Mouse (Mus musculus): ENCODE results near the gene Lpcat2b. TPM values are rescaled to one million over a fixed set of nuclear protein-coding genes. Genes with fewer than 3 reads are reported as not detected.
"Not testable (repeated sequence)": the region's sequence is repeated elsewhere in the genome, so short reads cannot be mapped to it uniquely, and the experiment has no call there.

The Lpcat2b gene
- polyA plus RNA-seq (2012) = not detected in 2 replicates

DNA sequence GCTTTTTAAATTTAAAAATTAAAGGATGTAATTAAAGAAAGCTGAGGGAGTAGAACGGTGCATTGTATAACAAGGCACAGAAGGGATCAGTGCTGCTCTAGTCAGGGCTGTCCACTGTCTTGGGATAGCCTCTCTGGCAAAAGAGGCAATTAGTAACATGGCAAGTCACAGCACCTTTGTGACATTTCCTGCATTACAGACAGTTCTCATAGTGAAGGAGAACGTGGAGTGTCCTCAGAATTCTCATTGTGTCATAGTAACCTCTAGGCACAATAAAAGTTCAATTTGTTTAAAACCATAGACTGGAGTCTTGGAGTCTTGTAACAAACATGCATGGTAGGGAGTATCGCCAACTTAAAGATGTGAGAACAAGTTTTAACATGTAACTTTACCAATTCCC is at the start of gene Lpcat2b:
Lpcat2b (plus strand) TSS at position 301 of the 400 bp plus-strand sequence.
- H3K9me3 ChIP-seq (ENCODE audit: control insufficient read depth, low read length) = no peaks in the 10 kb centered on the region
- TF ChIP-seq TAL1 (IDR thresholded peaks at IDR 0.05; ENCODE audit: low read length) (no peak), GATA1 (IDR thresholded peaks at IDR 0.05; ENCODE audit: low read length) (no peak)
- peaks cover 6% of the 10 kb centered on the region for H3K4me1 ChIP-seq (ENCODE audit: control insufficient read depth)
- peaks cover 37% of the 10 kb centered on the region for H3K27me3 ChIP-seq (ENCODE audit: control insufficient read depth)
- H3K4me3 ChIP-seq (replicated peaks) = no peak within 1 kb of the TSS
- H3K36me3 ChIP-seq (ENCODE audit: control insufficient read depth) = no peaks in the 10 kb centered on the region

DNA sequence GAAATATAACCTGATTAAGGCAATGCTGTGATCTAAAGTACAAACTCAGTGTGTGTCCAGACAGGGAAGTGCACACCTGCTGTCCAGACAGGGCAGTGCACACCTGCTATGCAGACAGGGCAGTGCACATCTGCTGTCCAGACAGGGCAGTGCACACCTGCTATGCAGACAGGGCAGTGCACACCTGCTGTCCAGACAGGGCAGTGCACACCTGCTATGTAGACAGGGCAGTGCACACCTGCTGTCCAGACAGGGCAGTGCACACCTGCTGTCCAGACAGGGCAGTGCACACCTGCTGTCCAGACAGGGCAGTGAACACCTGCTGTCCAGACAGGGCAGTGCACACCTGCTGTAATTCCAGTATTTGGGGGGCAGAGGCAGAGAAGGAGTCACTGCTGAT is 44.9 kb upstream of the Lpcat2b start:
- H3K9me3 ChIP-seq (ENCODE audit: control insufficient read depth, low read length); H3K36me3 ChIP-seq (ENCODE audit: control insufficient read depth); H3K27me3 ChIP-seq (ENCODE audit: control insufficient read depth); H3K4me3 ChIP-seq (replicated peaks); H3K4me1 ChIP-seq (ENCODE audit: control insufficient read depth): not testable (repeated sequence)

DNA sequence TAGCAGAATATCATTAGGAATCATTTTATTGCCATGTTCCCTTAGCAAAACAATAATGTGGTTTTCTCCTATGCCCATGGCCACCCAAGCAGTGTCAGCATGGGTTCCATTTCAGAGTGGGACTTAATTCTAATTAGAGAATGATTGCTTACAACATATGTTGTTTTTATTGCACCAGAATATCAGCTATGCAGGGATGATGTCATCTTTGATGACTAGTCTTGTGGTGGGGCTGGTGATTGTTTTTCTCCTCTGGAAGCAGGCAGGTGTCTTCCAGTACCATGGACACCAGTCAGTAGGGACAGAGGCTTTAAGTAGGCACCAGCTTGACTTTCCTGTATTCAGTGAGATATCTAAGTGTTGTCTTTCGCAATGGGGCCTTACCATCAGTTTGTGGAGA is 43.6 kb upstream of the Lpcat2b start:
- peaks cover 3% of the 10 kb centered on the region for H3K27me3 ChIP-seq (ENCODE audit: control insufficient read depth)
- H3K9me3 ChIP-seq (ENCODE audit: control insufficient read depth, low read length) = no peaks in the 10 kb centered on the region
- TF ChIP-seq TAL1 (IDR thresholded peaks at IDR 0.05; ENCODE audit: low read length) (no peak), GATA1 (IDR thresholded peaks at IDR 0.05; ENCODE audit: low read length) (no peak)
- H3K4me1 ChIP-seq (ENCODE audit: control insufficient read depth) = no peaks in the 10 kb centered on the region
- H3K36me3 ChIP-seq (ENCODE audit: control insufficient read depth) = no peaks in the 10 kb centered on the region
- H3K4me3 ChIP-seq (replicated peaks) = no peak overlapping the region

DNA sequence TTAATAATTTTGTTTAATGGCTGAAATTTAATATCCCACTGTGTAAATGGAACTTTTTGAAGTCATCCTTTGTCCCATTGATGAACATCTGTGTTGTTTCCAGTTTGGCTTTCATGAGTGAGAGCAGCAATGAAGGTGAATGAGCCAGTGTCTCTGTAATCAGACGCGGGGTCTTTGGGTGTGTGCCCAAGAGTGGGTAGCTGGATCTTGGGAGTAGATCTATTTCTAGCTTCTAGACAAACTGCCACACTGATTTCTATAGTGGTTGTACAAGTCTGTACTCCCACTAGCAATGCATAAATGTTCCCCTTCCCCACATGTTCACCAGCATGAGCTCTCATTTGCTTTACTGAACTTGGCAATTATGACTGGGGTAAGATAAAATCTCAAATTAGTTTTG is 42.0 kb upstream of the Lpcat2b start:
- Histone ChIP-seq H3K27me3 (ENCODE audit: control insufficient read depth) (peaks cover 4% of the 10 kb centered on the region), H3K4me3 (replicated peaks) (no peak overlapping the region), H3K9me3 (ENCODE audit: control insufficient read depth, low read length) (no peaks in the 10 kb centered on the region), H3K4me1 (ENCODE audit: control insufficient read depth) (no peaks in the 10 kb centered on the region), H3K36me3 (ENCODE audit: control insufficient read depth) (no peaks in the 10 kb centered on the region)
- no peak for TF ChIP-seq TAL1 (IDR thresholded peaks at IDR 0.05; ENCODE audit: low read length)
- no peak for TF ChIP-seq GATA1 (IDR thresholded peaks at IDR 0.05; ENCODE audit: low read length)

DNA sequence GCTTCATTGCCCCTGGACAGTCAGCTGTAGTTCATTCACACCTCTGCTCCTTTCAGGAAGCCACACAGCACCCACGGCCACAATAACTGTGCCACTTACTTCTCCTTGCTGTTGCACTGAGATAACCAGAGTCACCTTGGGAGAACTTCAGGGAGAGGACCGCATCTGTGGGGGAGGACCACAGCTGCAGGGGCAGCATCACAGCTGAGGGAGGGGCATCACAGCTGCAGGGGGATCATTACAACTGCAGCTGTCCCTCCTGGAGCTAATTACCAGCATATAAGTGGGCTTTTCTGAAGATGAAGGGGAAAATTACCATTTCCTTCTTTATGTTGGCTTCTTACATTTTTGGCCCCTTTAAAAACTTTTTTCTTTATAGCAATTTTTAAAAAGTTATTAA is 36.9 kb upstream of the Lpcat2b start:
- no peak overlapping the region for H3K4me3 ChIP-seq (replicated peaks)
- peaks cover 3% of the 10 kb centered on the region; the same call in 1 of the 2 replicates for H3K27me3 ChIP-seq (ENCODE audit: control insufficient read depth)
- no peaks in the 10 kb centered on the region for H3K36me3 ChIP-seq (ENCODE audit: control insufficient read depth)
- H3K4me1 ChIP-seq (ENCODE audit: control insufficient read depth) = no peaks in the 10 kb centered on the region
- H3K9me3 ChIP-seq (ENCODE audit: control insufficient read depth, low read length) = no peaks in the 10 kb centered on the region
- TF ChIP-seq TAL1 (IDR thresholded peaks at IDR 0.05; ENCODE audit: low read length) (no peak), GATA1 (IDR thresholded peaks at IDR 0.05; ENCODE audit: low read length) (no peak)

DNA sequence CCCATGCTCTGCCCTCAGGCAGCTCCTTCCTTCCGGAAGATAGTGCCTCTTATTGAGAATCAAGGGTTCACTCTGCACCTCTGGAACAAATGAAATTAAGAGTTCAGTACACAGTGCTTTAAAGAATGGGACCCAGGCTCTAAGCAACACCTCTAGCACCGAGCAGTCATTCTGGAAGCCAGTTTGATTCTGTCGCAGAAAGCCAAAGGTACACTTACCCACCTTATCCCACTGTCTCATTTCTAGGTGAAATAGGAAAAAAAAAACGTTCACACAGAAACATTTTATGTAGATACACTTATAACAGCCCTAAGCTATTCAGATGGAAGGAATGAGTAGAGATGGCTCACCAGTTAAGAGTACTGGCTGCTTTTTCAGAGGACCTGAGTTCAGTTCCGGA is 28.9 kb upstream of the Lpcat2b start, which contains the start of gene Ephx4:
Ephx4 (plus strand) TSS at position 301 of the 400 bp plus-strand sequence.
- peaks cover 4% of the 10 kb centered on the region; the same call in 1 of the 2 replicates for H3K9me3 ChIP-seq (ENCODE audit: control insufficient read depth, low read length)
- H3K27me3 ChIP-seq (ENCODE audit: control insufficient read depth) = peaks cover 61% of the 10 kb centered on the region
- no peaks in the 10 kb centered on the region for H3K36me3 ChIP-seq (ENCODE audit: control insufficient read depth)
- H3K4me1 ChIP-seq (ENCODE audit: control insufficient read depth) = no peaks in the 10 kb centered on the region
- H3K4me3 ChIP-seq (replicated peaks) = peak within 1 kb of the TSS; percentile 22
- TF ChIP-seq GATA1 (IDR thresholded peaks at IDR 0.05; ENCODE audit: low read length) (no peak), TAL1 (IDR thresholded peaks at IDR 0.05; ENCODE audit: low read length) (no peak)

DNA sequence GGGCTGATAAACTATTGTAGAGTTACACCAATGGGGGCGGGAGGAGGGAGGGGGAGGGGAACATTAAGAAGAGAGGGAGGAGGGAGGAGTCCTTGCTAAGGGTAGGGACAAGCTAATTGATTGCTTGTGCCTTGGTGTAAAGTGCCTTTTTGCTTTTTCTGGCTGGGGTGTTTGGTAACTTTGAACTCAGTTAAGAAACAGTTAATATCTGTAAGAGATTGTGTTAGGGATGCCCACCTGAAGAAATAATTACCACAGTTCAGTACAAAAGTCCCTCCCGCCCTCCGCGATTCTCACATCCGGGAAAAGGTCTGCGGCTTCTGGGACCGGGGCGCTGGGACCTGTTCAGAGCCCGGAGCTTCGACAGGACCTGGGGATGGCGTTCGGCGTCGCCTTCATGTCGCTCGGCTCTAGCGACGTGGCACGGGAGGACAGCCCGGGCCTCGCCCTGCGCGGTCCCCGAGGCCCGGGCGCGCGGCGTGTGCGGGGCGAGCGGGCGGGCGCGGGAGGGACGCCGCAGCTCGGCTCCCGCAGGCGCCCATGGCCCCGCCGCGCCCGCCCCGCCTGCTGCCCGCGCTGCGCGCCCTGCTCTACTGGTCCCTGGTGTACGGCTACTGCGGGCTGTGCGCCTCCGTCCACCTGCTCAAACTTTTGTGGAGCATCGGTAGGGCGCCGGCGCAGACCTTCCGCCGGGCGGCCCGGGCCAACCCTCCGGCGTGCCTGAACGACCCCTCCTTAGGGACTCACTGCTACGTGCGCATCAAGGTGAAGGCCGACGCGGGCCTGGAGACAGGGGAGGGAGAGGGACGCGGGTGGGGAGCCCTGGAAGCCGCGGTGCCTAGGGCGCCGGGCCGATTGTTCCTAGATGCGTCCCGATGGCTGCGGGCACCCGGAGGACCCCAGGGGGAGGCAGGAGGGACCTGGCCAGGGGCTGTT is 28.1 kb upstream of the Lpcat2b start:
- Histone ChIP-seq H3K36me3 (ENCODE audit: control insufficient read depth) (no peaks in the 10 kb centered on the region), H3K4me1 (ENCODE audit: control insufficient read depth) (no peaks in the 10 kb centered on the region), H3K27me3 (ENCODE audit: control insufficient read depth) (peaks cover 64% of the 10 kb centered on the region), H3K9me3 (ENCODE audit: control insufficient read depth, low read length) (peaks cover 4% of the 10 kb centered on the region; the same call in 1 of the 2 replicates), H3K4me3 (replicated peaks) (peak overlapping the region; percentile 22)
- TF ChIP-seq TAL1 (IDR thresholded peaks at IDR 0.05; ENCODE audit: low read length) (no peak), GATA1 (IDR thresholded peaks at IDR 0.05; ENCODE audit: low read length) (no peak)

DNA sequence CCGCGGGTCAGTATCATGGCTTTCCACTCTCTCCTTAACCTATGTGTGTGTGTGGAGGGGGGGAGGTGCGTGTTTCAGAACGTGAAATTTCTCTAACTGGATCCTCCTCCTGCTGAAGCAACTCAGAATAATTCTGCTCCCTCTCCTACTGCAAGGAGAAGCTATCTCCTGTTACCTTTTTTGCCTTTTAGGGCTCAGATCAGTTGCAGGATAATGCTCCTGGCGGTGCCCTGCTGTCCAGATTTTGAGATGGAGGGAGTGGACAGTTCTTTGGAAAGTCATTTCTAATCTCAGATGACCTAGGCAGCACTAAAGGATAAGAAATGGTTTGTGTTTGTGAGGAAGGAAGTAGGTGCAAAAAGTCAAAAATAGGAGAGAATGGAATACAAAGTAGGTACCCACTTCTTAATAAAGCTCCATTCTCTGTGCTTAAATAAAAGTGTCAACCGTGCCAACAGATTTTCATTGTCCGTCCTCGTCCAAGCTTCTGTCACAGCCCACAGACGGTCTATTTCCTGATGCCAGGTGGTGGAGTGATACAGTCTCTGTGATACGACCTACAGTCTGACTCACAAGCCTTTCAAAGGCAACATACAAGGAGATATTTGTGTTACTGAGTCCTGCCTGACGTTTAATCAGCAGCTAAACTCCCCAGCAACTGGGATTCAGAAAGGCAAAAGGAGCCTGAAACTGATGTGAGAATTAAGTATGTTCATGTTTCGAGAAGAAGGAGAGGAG is 27.2 kb upstream of the Lpcat2b start:
- no peak for TF ChIP-seq GATA1 (IDR thresholded peaks at IDR 0.05; ENCODE audit: low read length)
- no peak for TF ChIP-seq TAL1 (IDR thresholded peaks at IDR 0.05; ENCODE audit: low read length)
- no peak overlapping the region for H3K4me3 ChIP-seq (replicated peaks)
- no peaks in the 10 kb centered on the region for H3K36me3 ChIP-seq (ENCODE audit: control insufficient read depth)
- no peaks in the 10 kb centered on the region for H3K4me1 ChIP-seq (ENCODE audit: control insufficient read depth)
- H3K27me3 ChIP-seq (ENCODE audit: control insufficient read depth) = peaks cover 67% of the 10 kb centered on the region
- peaks cover 4% of the 10 kb centered on the region; the same call in 1 of the 2 replicates for H3K9me3 ChIP-seq (ENCODE audit: control insufficient read depth, low read length)

DNA sequence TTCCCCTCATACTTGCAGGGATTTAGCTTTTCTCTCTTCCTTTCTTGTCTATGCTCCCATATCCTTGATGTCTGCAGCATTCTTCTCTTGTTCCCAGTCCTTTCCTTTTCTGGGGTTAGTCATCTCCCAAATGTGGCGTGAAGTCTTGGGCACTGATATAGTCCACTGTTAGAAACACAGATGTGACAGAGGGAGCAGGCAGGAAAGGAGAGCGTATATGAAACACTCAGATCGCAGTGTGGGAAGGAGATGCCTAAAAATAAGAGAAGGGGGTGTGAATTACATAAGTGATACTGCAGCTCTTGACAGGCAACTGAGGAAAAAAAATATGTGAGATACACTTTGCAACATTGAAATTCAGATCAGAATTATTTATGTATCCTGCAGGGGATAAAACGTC is 26.0 kb upstream of the Lpcat2b start:
- H3K9me3 ChIP-seq (ENCODE audit: control insufficient read depth, low read length) = peaks cover 4% of the 10 kb centered on the region; the same call in 1 of the 2 replicates
- H3K36me3 ChIP-seq (ENCODE audit: control insufficient read depth) = no peaks in the 10 kb centered on the region
- TF ChIP-seq GATA1 (IDR thresholded peaks at IDR 0.05; ENCODE audit: low read length) (no peak), TAL1 (IDR thresholded peaks at IDR 0.05; ENCODE audit: low read length) (no peak)
- no peaks in the 10 kb centered on the region for H3K4me1 ChIP-seq (ENCODE audit: control insufficient read depth)
- H3K4me3 ChIP-seq (replicated peaks) = no peak overlapping the region
- peaks cover 65% of the 10 kb centered on the region for H3K27me3 ChIP-seq (ENCODE audit: control insufficient read depth)
